Mouse (Mus musculus) heart, adult 8-10 months (tissue): Measurements from ENCODE around the gene Sema3d. TPM values are rescaled to one million over a fixed set of nuclear protein-coding genes. Genes with fewer than 3 reads are reported as not detected.

Experiments
- DNase-seq: peaks from one replicate; pipeline ENCODE4 v3.0.0; 2022; ENCODE audit warnings: low spot score
- total RNA-seq, 4 experiments: library from RNA; stranded (reverse); gene quantifications; 2 replicates each; pipeline ENCODE4 v1.2.4; 2022

The Sema3d gene
- total RNA-seq, 4 experiments from 2014 or later = 3.8 to 5.7 (median 4.6) TPM

DNA sequence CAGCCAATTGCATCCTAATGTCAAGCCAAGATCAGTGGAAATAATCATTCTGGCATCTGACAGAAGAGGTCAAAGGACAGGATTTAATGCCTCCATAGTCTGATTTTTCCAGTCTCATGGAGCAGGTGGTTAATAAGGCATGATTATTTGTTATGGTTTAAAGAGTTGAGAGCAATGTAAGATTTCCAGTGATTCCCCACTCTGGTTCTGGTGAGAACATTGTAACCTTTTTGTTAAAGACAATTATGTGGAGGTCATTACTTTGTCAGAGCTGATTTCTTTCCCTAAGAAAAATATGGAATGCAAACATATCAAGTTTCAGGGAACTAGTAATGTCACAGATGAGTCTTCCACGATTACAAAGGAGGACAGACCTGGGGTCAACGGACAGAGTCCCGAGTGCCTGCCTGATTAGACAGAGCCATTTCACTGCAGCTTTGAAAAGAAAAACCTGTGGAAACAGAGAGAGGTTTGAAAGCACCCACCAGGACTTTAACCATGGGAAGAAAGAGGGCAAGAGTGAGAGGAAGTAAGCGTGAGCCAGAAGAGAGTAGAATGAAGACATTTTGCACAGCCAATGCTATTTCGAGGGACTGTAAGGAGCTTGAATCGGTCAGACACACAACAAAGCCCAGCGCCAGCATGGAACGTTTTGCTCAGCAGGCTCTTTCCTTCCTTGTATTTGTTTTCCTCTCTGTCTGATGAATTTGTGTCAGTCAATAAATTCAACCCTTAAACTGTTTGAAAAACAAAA lies 251.2 kb downstream of the Sema3d start:
- no peak for DNase-seq

DNA sequence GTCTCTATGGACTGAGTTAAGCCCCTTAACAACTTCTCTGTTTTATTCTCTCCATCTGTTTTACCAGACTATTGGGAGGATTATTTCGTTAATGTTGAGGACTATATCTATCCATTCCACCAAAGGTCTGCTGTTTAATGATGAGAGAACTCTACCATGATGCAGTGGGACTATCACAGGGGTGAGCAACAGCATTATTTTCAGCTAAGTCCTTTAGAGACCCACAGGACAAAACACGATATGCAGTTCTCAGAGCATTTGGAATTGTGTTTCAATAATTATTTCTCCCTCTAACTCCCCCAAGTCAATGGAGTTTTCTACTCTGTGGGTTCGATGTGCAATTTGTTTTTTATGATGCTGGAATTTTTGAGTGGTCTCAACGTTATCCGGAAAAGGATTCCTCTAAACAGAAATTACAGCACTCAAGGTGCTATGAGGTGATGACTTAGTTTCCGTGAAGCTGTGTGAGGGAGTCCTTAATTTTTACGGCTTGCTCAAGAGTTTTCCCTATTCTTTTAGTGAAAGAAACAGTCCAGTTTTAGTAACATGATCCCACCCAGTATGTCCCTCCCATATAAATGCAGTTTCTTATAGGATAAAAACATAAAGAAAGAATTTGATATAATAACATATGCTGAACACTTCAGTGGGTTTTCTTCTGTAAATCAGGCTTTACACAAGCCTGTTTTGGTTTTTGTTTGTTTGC lies 254.7 kb downstream of the Sema3d start:
- no peak for DNase-seq
